ENCODE assay signal across 16 mouse cellular contexts in genomic region chr11:107801946-107802345, GRCm38 (mm10). TPM values are rescaled to one million over a fixed set of nuclear protein-coding genes. Genes with fewer than 3 reads are reported as not detected.
"Had no signal": no experiment of that assay in that cellular context is flagged by ENCODE, and none has a peak within 500 bp of the region (broad histone marks: within the 10 kb centered on the region; RNA-seq: fewer than 3 reads in every experiment).

No protein-coding gene starts in this region.

- H3K9me3 ChIP-seq: neural tube, embryonic 15.5 days; stomach, embryonic 15.5 days had no signal

- H3K4me1 ChIP-seq: stomach, embryonic 15.5 days had no signal

- H3K27me3 ChIP-seq: neural tube, embryonic 15.5 days had no signal

- H3K4me2 ChIP-seq: neural tube, embryonic 15.5 days; stomach, embryonic 15.5 days had no signal

- H3K36me3 ChIP-seq: neural tube, embryonic 15.5 days; stomach, embryonic 15.5 days had no signal

- DNase-seq: retina, postnatal 1 day; right cerebral cortex, adult 18-20 months; right cerebral cortex, postnatal 14 days; right cerebral cortex, postnatal 25 days; right cerebral cortex, postnatal 4 days; spleen, adult 18-20 months; thymus, adult 18-20 months; thymus, adult 2 months; thymus, postnatal 14 days; thymus, postnatal 25 days; thymus, postnatal 36 days; thymus, postnatal 4 days had no signal

- H3K4me3 ChIP-seq: neural tube, embryonic 15.5 days; stomach, embryonic 15.5 days had no signal

- H3K9ac ChIP-seq: neural tube, embryonic 15.5 days; stomach, embryonic 15.5 days had no signal

- H3K27ac ChIP-seq: neural tube, embryonic 15.5 days; stomach, embryonic 15.5 days; stomach, postnatal 0 days had no signal

RNA-seq across cellular contexts. Expression of gene Cacng4, which starts 7.6 kb away (rescaled TPM):
- total RNA-seq: neutrophil, adult 5-6 weeks had no signal
